Mouse (Mus musculus): ENCODE results near the gene Haus6.
"Not testable (repeated sequence)": the region's sequence is repeated elsewhere in the genome, so short reads cannot be mapped to it uniquely, and the experiment has no call there.

GRCm38 (mm10) chr4:86622532-86622931 lies 10.7 kb upstream of the Haus6 start:
- not testable (repeated sequence) for TF ChIP-seq POLR2A (IDR thresholded peaks at IDR 0.05; ENCODE audit: insufficient read depth, low read length); CTCF (IDR thresholded peaks at IDR 0.05; ENCODE audit: low read depth, low read length); EP300 (IDR thresholded peaks at IDR 0.05; ENCODE audit: insufficient read depth, low read depth, low read length)

Data from ES-Bruce4 (cell line).